Mouse (Mus musculus) embryo, embryonic 10 days (tissue): ENCODE results near the gene Rpl26.
A peak's percentile ranks its signal among the peaks of the same experiment; 100 is the strongest.
"Not testable (repeated sequence)": the region's sequence is repeated elsewhere in the genome, so short reads cannot be mapped to it uniquely, and the experiment has no call there.

Source experiments
- DNase-seq: peaks from one replicate; pipeline ENCODE4 v3.0.0-alpha.2; 2015; ENCODE audit warnings: low spot score

The Rpl26 gene

DNA sequence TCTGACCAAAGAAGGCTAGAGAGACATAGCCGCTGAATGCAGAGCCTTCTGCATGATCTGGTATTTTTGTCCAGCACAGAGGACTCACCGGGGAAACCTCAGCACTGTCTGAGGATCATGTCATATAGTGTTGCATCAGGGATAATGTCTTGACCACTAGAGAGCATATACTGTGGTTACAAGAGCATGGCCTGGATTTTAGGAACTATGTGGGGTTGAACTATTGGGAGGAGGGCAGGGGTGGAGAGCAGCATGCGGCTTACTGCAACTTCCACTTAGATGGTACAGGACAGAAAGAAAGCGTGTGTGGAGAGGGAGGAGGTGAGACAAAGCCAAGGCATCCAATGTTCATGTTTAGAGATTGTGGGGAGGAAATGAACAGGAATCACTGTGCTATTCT, 13.2 kb downstream of the Rpl26 start:
- no peak for DNase-seq

DNA sequence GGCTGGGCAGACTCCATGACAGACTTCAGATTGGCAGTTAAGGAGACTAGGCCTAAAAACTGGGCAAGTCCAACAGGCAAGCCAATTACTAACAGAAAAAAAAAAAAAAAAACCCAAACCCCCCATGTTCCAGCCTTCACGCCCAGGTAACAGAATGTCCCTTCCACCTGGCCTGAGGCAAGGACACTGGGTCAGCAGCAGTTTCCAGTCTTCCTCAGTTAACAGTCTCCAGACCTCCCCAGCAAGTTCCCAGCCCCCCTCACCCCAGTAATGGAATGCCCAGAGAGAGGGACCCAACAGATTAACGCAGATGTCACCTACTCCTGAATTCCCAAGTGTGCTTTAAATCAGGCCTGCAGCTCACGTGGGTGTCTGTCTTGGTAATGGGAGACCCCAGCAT, 21.8 kb downstream of the Rpl26 start:
- no peak for DNase-seq

DNA sequence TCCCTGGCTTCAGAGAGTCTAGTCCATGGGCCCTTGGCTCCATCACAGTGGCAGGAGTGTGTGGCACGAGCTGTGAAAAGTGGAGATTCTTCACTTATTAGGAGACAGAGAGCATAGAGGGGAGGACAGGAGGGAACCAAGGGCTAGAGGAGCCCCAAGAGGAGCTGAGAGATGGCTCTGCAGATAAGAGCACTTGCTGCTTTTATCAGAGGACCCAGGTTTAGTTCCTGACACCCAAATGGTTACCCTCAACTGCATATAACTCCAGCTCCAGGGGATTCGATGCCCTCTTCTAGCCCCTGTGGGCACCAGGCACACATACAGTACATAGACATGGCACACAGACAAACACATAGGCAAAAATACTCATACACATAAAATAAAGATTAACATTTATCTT, 23.4 kb downstream of the Rpl26 start:
- DNase-seq: no peak

- no peak for DNase-seq
These were observed 25.6 kb downstream of the Rpl26 start, which contains the start of gene Odf4 for GRCm38 (mm10) chr11:68926981-68927380. Odf4 (minus strand) TSS chr11:68927081.

- DNase-seq: no peak
These were observed 28.6 kb downstream of the Rpl26 start for GRCm38 (mm10) chr11:68929947-68930346.

GRCm38 (mm10) chr11:68933885-68934507, 32.6 kb downstream of the Rpl26 start:
- no peak for DNase-seq

GRCm38 (mm10) chr11:68936951-68937350, 35.6 kb downstream of the Rpl26 start:
- DNase-seq: not testable (repeated sequence)

- DNase-seq: peak; percentile 92
These were observed 38.3 kb downstream of the Rpl26 start for GRCm38 (mm10) chr11:68939451-68940304.

DNA sequence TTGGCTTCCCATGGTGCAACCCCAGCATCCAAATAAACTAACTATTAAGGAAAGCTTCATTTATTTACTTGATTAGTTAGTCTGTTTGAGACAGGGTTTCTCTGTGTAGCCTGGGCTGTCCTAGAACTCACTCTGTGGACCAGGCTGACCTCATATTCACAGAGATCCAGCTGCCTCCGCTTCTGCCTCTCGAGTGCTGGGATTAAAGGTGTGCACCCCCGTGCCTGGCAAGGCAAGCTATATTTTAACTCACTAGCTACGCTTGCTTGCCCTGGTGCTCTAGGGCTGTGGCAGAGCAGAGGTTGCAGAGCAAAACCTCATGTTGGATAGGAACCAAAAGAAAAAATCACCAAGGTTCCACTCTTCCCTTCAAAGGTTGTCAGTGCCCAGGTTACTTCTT, 39.1 kb downstream of the Rpl26 start:
- DNase-seq: no peak

GRCm38 (mm10) chr11:68942731-68943130, 41.3 kb downstream of the Rpl26 start:
- DNase-seq: no peak

DNA sequence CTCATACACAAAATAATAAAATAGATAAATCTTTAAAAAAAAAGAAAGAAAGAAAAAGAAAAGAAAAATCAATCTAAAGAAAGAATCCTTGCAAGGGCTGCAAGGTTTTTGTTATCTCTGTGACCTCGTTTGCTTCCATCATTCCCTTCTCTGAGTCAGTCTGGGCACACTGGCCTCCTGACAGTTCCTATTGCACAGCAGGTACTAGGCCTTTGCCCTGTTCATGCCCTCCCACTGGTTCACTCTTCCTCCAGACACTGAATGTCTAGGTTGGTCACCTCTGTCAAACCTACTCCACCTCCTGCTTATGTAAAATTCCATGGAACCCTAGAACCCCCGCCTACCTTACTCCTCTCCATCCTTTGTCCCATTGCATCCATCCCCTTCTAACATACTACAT, 43.9 kb downstream of the Rpl26 start:
- no peak for DNase-seq

GRCm38 (mm10) chr11:68946001-68946400, 44.6 kb downstream of the Rpl26 start:
- DNase-seq: no peak

- DNase-seq: no peak
These were observed 45.5 kb downstream of the Rpl26 start for GRCm38 (mm10) chr11:68946806-68947440.

GRCm38 (mm10) chr11:68947542-68947993, 46.2 kb downstream of the Rpl26 start:
- DNase-seq: no peak

GRCm38 (mm10) chr11:68953903-68954302, 52.5 kb downstream of the Rpl26 start:
- no peak for DNase-seq

DNA sequence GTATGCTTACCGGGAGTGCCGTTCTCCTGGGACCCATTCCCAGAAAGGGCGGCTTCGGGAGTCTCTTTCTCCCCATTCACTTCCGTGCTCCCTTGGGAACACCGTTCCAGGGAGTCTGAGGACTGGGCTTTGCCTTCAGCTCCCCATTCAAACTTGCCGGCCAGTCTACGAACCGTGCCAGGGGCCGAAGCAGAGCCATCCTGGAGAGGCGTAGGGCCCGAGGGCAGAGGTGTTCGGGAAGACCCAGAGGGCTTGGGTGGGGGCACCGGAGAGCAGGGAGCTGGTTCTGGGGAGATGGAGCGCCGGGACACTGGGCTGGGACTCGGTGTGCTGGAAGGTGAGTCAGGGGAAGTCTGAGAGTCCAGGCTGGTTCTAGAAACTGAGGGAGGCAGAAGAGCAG, 53.0 kb downstream of the Rpl26 start:
- no peak for DNase-seq

DNA sequence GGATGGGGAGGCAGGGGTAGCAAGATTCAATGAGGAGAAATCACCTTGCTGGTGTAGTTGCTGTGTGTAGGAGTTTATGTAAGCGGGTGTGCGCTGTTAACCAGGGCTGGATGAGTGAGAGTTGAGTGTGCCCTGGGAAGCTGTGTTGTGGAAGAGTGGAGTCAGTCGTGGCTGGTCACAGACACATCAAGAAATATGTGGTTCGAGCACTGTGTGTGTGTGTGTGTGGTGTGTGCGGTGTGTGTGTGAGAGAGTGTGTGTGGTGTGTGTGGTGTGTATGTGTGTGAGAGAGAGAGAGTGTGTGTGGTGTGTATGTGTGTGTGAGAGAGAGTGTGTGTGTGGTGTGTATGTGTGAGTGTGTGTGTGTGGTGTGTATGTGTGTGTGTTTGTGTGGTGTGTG, 54.1 kb downstream of the Rpl26 start:
- DNase-seq: no peak

GRCm38 (mm10) chr11:68956107-68956506, 54.7 kb downstream of the Rpl26 start:
- no peak for DNase-seq
